Mouse (Mus musculus) limb, embryonic 15.5 days (tissue): ENCODE measurements at regions not wholly inside any gene's neighbourhood (a gene's known extent, or its start where the extent isn't known, plus 50 kb on each side); places are given as distances from the start of the nearest gene placed in this dataset.
A peak's percentile ranks its signal among the peaks of the same experiment; 100 is the strongest.

Source experiments
- ATAC-seq: fragments of 200-750 bp; cut with Nextera tagmentation; 2 replicates; pipeline ENCODE4 v1.8.0; 2017; ENCODE audit warnings: low read depth, moderate TSS enrichment; ENCODE audit not compliant: insufficient number of reproducible peaks, low FRiP score, low TSS enrichment
- H3K27ac ChIP-seq: fragments of 300-500 bp; sonication (generic); 2 replicates; pipeline ENCODE4 v1.5.1; 2015; ENCODE audit warnings: moderate library complexity, mild to moderate bottlenecking, inconsistent platforms
- H3K27me3 ChIP-seq: fragments of 300-500 bp; sonication (generic); 2 replicates; pipeline ENCODE4 v1.6.1; 2015; ENCODE audit warnings: inconsistent platforms
- H3K36me3 ChIP-seq: fragments of 300-500 bp; sonication (generic); 2 replicates; pipeline ENCODE4 v1.6.1; 2015; ENCODE audit warnings: inconsistent platforms
- H3K4me1 ChIP-seq: fragments of 300-500 bp; sonication (generic); 2 replicates; pipeline ENCODE4 v1.6.1; 2015; ENCODE audit warnings: inconsistent platforms
- H3K4me2 ChIP-seq: fragments of 300-500 bp; sonication (generic); 2 replicates; pipeline ENCODE4 v1.6.1; 2015; ENCODE audit warnings: mild to moderate bottlenecking, inconsistent platforms
- H3K4me3 ChIP-seq: fragments of 300-500 bp; sonication (generic); 2 replicates; pipeline ENCODE4 v1.5.1; 2015; ENCODE audit warnings: mild to moderate bottlenecking, inconsistent platforms
- H3K9ac ChIP-seq: fragments of 300-500 bp; sonication (generic); 2 replicates; pipeline ENCODE4 v1.6.1; 2015; ENCODE audit warnings: inconsistent platforms
- H3K9me3 ChIP-seq: fragments of 300-500 bp; sonication (generic); 2 replicates; pipeline ENCODE4 v1.6.1; 2016; ENCODE audit warnings: inconsistent platforms
- WGBS: fragments of 180-500 bp; shearing (Covaris S2); methylation state at CpG from one replicate; pipeline ENCODE4 v1.1.7; 2015; 5-methylcytosine and 5-hydroxymethylcytosine counted together

DNA sequence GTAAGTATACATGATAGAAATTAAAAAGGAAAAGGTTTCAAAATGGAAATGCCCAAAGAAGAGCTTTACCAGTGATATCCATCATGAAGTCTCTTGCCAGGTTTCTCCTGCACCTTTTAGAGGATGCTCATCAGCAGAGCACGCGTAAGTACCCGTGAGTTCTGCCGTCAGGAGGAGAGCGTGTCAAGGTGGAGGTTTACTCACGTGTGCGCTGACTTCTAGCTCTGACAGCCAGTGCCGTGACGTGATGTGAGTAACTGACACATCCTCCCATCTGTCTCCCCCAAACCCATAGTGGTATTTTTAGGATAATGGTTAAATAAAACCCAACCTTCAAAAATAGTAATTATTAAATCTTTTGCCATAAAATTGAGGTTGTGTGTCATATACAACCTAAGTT is 55.3 kb downstream of the Adra2a start:
- H3K9me3 ChIP-seq = no peaks in the 10 kb centered on the region
- WGBS = 91% methylated on average over 9 of the region's 9 CpGs
- H3K27ac ChIP-seq = no peak overlapping the region
- no peak for ATAC-seq
- no peaks in the 10 kb centered on the region; the same call in 1 of the 2 replicates for H3K4me1 ChIP-seq
- no peak overlapping the region for H3K9ac ChIP-seq
- no peak overlapping the region for H3K4me3 ChIP-seq
- H3K36me3 ChIP-seq = no peaks in the 10 kb centered on the region
- H3K27me3 ChIP-seq = no peaks in the 10 kb centered on the region
- no peak overlapping the region for H3K4me2 ChIP-seq

- H3K4me2 ChIP-seq = no peak overlapping the region
- WGBS = 62% methylated on average over 6 of the region's 6 CpGs
- H3K27ac ChIP-seq = no peak overlapping the region
- H3K27me3 ChIP-seq = no peaks in the 10 kb centered on the region
- no peak overlapping the region for H3K4me3 ChIP-seq
- H3K9me3 ChIP-seq = no peaks in the 10 kb centered on the region
- ATAC-seq = no peak
- no peak overlapping the region for H3K9ac ChIP-seq
- no peaks in the 10 kb centered on the region for H3K36me3 ChIP-seq
- no peaks in the 10 kb centered on the region; the same call in 1 of the 2 replicates for H3K4me1 ChIP-seq
These were observed 55.8 kb downstream of the Adra2a start for GRCm38 (mm10) chr19:54099769-54100168.

- H3K36me3 ChIP-seq = no peaks in the 10 kb centered on the region
- H3K4me2 ChIP-seq = no peak overlapping the region
- 64% methylated on average over 3 of the region's 3 CpGs for WGBS
- H3K4me1 ChIP-seq = 0 out of 2 replicates have a peak, but pooled peaks cover 5% of the 10 kb centered on the region
- H3K4me3 ChIP-seq = no peak overlapping the region
- no peaks in the 10 kb centered on the region for H3K9me3 ChIP-seq
- H3K27ac ChIP-seq = no peak overlapping the region
- ATAC-seq = no peak
- H3K27me3 ChIP-seq = no peaks in the 10 kb centered on the region
- no peak overlapping the region for H3K9ac ChIP-seq
These were observed 62.6 kb downstream of the Adra2a start for GRCm38 (mm10) chr19:54106571-54106970.

GRCm38 (mm10) chr19:54107103-54107821 is 63.3 kb downstream of the Adra2a start:
- Histone ChIP-seq H3K27me3 (no peaks in the 10 kb centered on the region), H3K9ac (no peak overlapping the region), H3K4me2 (no peak overlapping the region), H3K9me3 (no peaks in the 10 kb centered on the region), H3K4me1 (0 out of 2 replicates have a peak, but pooled peaks cover 5% of the 10 kb centered on the region), H3K27ac (no peak overlapping the region), H3K4me3 (no peak overlapping the region), H3K36me3 (no peaks in the 10 kb centered on the region)
- ATAC-seq = no peak
- WGBS = 38% methylated on average over 13 of the region's 13 CpGs

- WGBS = 74% methylated on average over 6 of the region's 6 CpGs
- H3K4me3 ChIP-seq = no peak overlapping the region
- ATAC-seq = no peak
These were observed 66.1 kb downstream of the Adra2a start for GRCm38 (mm10) chr19:54110080-54110479.

DNA sequence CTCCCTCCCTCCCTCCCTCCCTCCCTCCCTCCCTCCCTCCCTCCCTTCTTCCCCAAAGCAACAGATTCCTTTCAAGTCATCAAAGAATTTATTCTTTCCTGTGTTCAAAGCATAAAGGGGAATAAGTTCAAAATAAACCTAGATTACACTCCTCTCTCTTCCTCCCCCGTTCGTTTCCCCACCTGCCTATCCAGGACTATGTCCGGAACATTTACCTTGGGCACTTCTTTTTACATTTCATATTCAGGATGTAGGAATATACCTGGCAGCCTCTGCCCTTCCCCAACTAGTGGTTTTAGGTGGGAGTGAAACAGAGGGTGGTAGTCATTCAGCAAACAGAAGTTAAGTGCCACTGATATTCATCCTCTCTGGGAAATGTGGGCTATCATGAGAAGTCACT is 68.7 kb downstream of the Adra2a start:
- Histone ChIP-seq H3K9ac (no peak overlapping the region), H3K4me2 (no peak overlapping the region)

More at GRCm38 (mm10) chr19:54110080-54110479, 66.1 kb downstream of the Adra2a start:
- peaks cover 9% of the 10 kb centered on the region; the same call in 1 of the 2 replicates for H3K4me1 ChIP-seq
- no peak overlapping the region for H3K9ac ChIP-seq
- H3K27me3 ChIP-seq = no peaks in the 10 kb centered on the region
- H3K36me3 ChIP-seq = no peaks in the 10 kb centered on the region
- H3K9me3 ChIP-seq = no peaks in the 10 kb centered on the region
- no peak overlapping the region for H3K4me2 ChIP-seq
- H3K27ac ChIP-seq = no peak overlapping the region

DNA sequence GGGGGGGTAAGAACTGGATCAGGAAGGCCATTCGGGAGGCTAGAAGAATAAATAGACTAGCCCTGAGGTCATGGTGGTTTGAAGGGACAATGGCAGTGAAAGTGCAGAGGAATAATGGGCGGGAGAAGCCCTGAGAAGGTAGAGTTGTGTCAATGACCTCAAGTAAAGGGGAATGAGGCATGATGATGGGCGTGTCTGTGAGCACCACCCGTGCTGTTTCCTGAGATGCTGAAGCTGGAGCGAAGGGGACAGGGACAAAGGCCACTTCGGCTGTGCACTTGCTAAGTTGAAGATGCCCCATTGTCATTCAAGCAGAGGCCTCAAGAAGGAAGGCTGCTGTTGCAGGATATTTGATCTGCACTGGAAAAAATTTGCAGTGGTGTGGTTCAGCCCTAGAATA is 69.5 kb downstream of the Adra2a start:
- Histone ChIP-seq H3K4me2 (no peak overlapping the region), H3K4me1 (peaks cover 8% of the 10 kb centered on the region), H3K36me3 (no peaks in the 10 kb centered on the region), H3K9ac (no peak overlapping the region), H3K27me3 (peaks cover 13% of the 10 kb centered on the region), H3K9me3 (no peaks in the 10 kb centered on the region), H3K4me3 (no peak overlapping the region), H3K27ac (no peak overlapping the region)
- 79% methylated on average over 6 of the region's 6 CpGs for WGBS
- ATAC-seq = no peak

More for the DNA sequence above, 68.7 kb downstream of the Adra2a start:
- peaks cover 13% of the 10 kb centered on the region for H3K27me3 ChIP-seq
- H3K4me3 ChIP-seq = no peak overlapping the region
- ATAC-seq = no peak
- WGBS = 57% methylated on average over 3 of the region's 3 CpGs
- H3K9me3 ChIP-seq = no peaks in the 10 kb centered on the region
- H3K27ac ChIP-seq = no peak overlapping the region
- H3K4me1 ChIP-seq = peaks cover 8% of the 10 kb centered on the region
- H3K36me3 ChIP-seq = no peaks in the 10 kb centered on the region

DNA sequence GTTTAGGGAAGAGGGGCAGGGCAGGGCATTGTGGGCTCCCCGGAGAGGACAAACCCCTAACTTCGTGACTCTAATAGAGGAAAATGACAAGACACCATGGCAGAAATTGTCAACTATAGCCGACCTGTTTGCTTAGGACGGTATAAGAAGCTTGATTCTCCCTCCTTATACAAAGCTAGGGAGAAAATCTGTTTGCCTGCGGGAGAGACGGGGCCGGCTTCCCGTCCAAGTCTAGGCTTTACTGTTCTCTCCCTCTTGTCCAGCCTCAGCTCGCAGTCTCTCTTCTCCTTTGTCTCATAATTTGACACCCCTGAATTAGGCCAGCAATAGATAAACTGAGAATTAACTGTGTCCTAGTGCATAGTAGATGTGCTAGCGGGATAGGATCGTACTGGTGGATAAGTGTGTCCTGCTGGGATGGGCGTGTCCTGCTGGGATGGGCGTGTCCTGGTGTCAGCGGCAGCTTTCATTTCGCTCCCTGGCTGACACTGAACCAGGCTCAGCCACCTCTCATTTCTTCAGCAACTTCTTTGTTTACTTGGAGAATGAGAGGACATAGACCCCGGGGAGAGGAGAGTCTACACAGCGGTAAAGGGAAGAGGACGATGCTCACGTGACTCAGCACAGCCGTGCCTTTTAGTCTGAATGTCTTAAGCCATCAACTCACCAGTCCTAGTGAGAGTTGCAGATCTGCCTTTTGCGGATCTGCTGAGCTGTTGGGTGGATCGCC is 70.8 kb downstream of the Adra2a start:
- H3K9ac ChIP-seq = 0 out of 2 replicates have a peak overlapping the region, but pooled peaks have one; percentile 5
- H3K36me3 ChIP-seq = no peaks in the 10 kb centered on the region
- ATAC-seq = peak; percentile 40; the same call in 1 of the 2 replicates
- H3K27ac ChIP-seq = no peak overlapping the region
- H3K4me1 ChIP-seq = peaks cover 8% of the 10 kb centered on the region
- H3K27me3 ChIP-seq = peaks cover 13% of the 10 kb centered on the region
- H3K4me3 ChIP-seq = peak overlapping the region; percentile 50
- WGBS = 8% methylated on average over 22 of the region's 22 CpGs
- H3K4me2 ChIP-seq = peak overlapping the region; percentile 63
- no peaks in the 10 kb centered on the region for H3K9me3 ChIP-seq

- WGBS = 35% methylated on average over 4 of the region's 4 CpGs
- H3K36me3 ChIP-seq = no peaks in the 10 kb centered on the region
- peak overlapping the region; percentile 50 for H3K4me3 ChIP-seq
- peaks cover 8% of the 10 kb centered on the region for H3K4me1 ChIP-seq
- no peaks in the 10 kb centered on the region for H3K9me3 ChIP-seq
- H3K27me3 ChIP-seq = peaks cover 13% of the 10 kb centered on the region
- peak overlapping the region; percentile 63 for H3K4me2 ChIP-seq
- no peak overlapping the region for H3K27ac ChIP-seq
- ATAC-seq = no peak
- H3K9ac ChIP-seq = 0 out of 2 replicates have a peak overlapping the region, but pooled peaks have one; percentile 5
These were observed 71.4 kb downstream of the Adra2a start for GRCm38 (mm10) chr19:54115335-54115734.

- no peak for ATAC-seq
- Histone ChIP-seq H3K27me3 (peaks cover 13% of the 10 kb centered on the region), H3K27ac (no peak overlapping the region), H3K36me3 (no peaks in the 10 kb centered on the region), H3K4me2 (no peak overlapping the region), H3K4me1 (peaks cover 8% of the 10 kb centered on the region), H3K9me3 (no peaks in the 10 kb centered on the region), H3K4me3 (no peak overlapping the region), H3K9ac (no peak overlapping the region)
- 75% methylated on average over 4 of the region's 4 CpGs for WGBS
These were observed 72.9 kb downstream of the Adra2a start for GRCm38 (mm10) chr19:54116829-54117228.

DNA sequence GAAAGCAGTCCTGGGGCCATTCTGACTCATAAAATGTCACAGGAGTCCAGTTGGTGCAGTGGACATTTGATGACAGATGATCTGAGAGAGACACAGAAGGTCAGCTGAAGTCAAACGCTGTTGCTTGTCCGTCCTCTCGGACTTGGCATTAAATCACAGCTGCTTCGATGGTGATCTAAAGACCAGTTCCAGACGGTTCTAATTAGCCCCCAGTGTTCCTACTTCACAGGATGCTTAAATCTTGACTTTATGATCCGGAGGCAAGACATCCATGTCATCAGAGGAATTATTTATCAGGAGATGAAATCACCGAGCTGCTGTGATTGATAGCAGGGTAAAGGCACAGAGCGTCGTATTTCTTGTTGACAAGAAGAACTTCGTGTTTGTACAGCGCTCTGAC is 73.7 kb downstream of the Adra2a start:
- Histone ChIP-seq H3K9me3 (no peaks in the 10 kb centered on the region), H3K4me3 (no peak overlapping the region), H3K36me3 (no peaks in the 10 kb centered on the region), H3K27ac (no peak overlapping the region), H3K4me2 (no peak overlapping the region), H3K4me1 (peaks cover 8% of the 10 kb centered on the region), H3K9ac (no peak overlapping the region), H3K27me3 (peaks cover 13% of the 10 kb centered on the region)
- 15% methylated on average over 11 of the region's 11 CpGs for WGBS
- no peak for ATAC-seq

DNA sequence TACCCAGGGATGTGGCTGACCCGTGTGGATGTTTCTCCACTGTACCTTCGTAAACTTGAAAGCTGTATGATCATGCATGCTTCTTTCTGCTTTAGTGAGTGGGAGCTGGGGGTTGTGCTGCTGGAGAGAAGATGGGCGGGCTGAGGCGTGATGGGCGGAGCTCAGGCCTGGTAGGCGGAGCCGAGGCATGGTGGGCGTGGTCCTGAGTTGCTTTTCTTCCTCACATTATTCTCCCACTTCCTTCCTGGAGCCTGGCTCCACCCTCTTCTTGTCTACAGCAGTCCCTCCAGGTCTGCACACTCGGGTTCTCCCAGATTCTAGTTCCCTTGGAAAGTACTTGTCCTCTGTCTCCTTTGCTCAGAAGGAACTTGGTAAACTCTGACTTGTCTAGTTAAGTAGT is 79.6 kb downstream of the Adra2a start:
- WGBS = 79% methylated on average over 9 of the region's 9 CpGs
- ATAC-seq = no peak
- Histone ChIP-seq H3K9me3 (no peaks in the 10 kb centered on the region), H3K4me1 (no peaks in the 10 kb centered on the region), H3K27ac (no peak overlapping the region), H3K36me3 (no peaks in the 10 kb centered on the region), H3K4me2 (no peak overlapping the region), H3K27me3 (no peaks in the 10 kb centered on the region), H3K9ac (no peak overlapping the region), H3K4me3 (no peak overlapping the region)
